Mouse (Mus musculus): ENCODE data around the gene Prkcb. TPM values are rescaled to one million over a fixed set of nuclear protein-coding genes. Genes with fewer than 3 reads are reported as not detected.
A peak's percentile ranks its signal among the peaks of the same experiment; 100 is the strongest.

Prkcb gene
- total RNA-seq, 2 experiments from 2014 or later: 0.73 to 0.85 TPM

GRCm38 (mm10) chr7:122665311-122666049 is 376.9 kb downstream of the Prkcb start:
- DNase-seq (ENCODE audit: low spot score): no peak

- DNase-seq (ENCODE audit: low spot score): no peak
Measured at GRCm38 (mm10) chr7:122667903-122668302, 379.4 kb downstream of the Prkcb start.

- DNase-seq (ENCODE audit: low spot score): no peak
Measured at GRCm38 (mm10) chr7:122670442-122670872, 381.9 kb downstream of the Prkcb start, which contains the start of gene Cacng3. Gene Cacng3 (plus strand): TSS chr7:122670492.

GRCm38 (mm10) chr7:122670873-122671641 is 382.5 kb downstream of the Prkcb start:
- peak; percentile 28 for DNase-seq (ENCODE audit: low spot score)

GRCm38 (mm10) chr7:122672981-122673380 is 384.4 kb downstream of the Prkcb start:
- no peak for DNase-seq (ENCODE audit: low spot score)

GRCm38 (mm10) chr7:122675207-122675606 is 386.7 kb downstream of the Prkcb start:
- no peak for DNase-seq (ENCODE audit: low spot score)

Other genes with a start within 250 kb of the Prkcb start
- 10 to 100 TPM; 19.2 to 24.7 TPM for gene Ubfd1, start 221.6 kb upstream of the Prkcb start, total RNA-seq (2021)
- 1 to 10 TPM; 5.9 to 7.3 TPM for gene Ears2, start 221.5 kb upstream of the Prkcb start, total RNA-seq (2021)
- gene Ndufab1, start 186.9 kb upstream of the Prkcb start, total RNA-seq (2021): 100 to 1,000 TPM; 632 to 667 TPM
- gene Palb2, start 155.8 kb upstream of the Prkcb start, total RNA-seq (2021): under 1 TPM; 0.43 to 0.71 TPM
- gene Dctn5, start 155.7 kb upstream of the Prkcb start, total RNA-seq (2021): 10 to 100 TPM; 16.2 to 16.3 TPM
- under 1 TPM; 0.09 to 0.21 TPM for gene Plk1, start 129.3 kb upstream of the Prkcb start, total RNA-seq (2021)
- not detected for gene Ern2, start 102.5 kb upstream of the Prkcb start, total RNA-seq (2021)
- gene Chp2, start 69.3 kb upstream of the Prkcb start, total RNA-seq (2021): 1 to 10 TPM; 4.3 to 5.3 TPM